Mouse (Mus musculus) lung, embryonic 16.5 days (tissue): ENCODE data around the gene Vamp5. TPM values are rescaled to one million over a fixed set of nuclear protein-coding genes. Genes with fewer than 3 reads are reported as not detected.

ENCODE experiments used
- ATAC-seq: fragments of 200-750 bp; cut with Nextera tagmentation; 2 replicates; pipeline ENCODE4 v1.8.0; 2017; ENCODE audit warnings: low read depth, mild to moderate bottlenecking, moderate library complexity
- H3K27ac ChIP-seq: fragments of 300-500 bp; sonication (generic); 2 replicates; pipeline ENCODE4 v1.5.1; 2014; ENCODE audit warnings: mild to moderate bottlenecking, control low read depth, low read length
- H3K27me3 ChIP-seq: fragments of 300-500 bp; sonication (generic); 2 replicates; pipeline ENCODE4 v1.6.1; 2014; ENCODE audit warnings: low read depth, low read length, mixed read lengths; ENCODE audit not compliant: control insufficient read depth, insufficient read depth
- H3K36me3 ChIP-seq: fragments of 300-500 bp; sonication (generic); 2 replicates; pipeline ENCODE4 v1.6.1; 2014; ENCODE audit warnings: low read length; ENCODE audit not compliant: control insufficient read depth, insufficient read depth
- H3K4me1 ChIP-seq: fragments of 300-500 bp; sonication (generic); replicated peaks from 2 replicates; pipeline ENCODE4 v1.6.1; 2014; ENCODE audit warnings: low read length, mixed read lengths; ENCODE audit not compliant: control insufficient read depth, insufficient read depth
- H3K4me2 ChIP-seq: fragments of 300-500 bp; sonication (generic); 2 replicates; pipeline ENCODE4 v1.6.1; 2014; ENCODE audit warnings: low read depth, low read length, control low read depth
- H3K4me3 ChIP-seq: fragments of 300-500 bp; sonication (generic); 2 replicates; pipeline ENCODE4 v1.5.1; 2014; ENCODE audit warnings: mild to moderate bottlenecking, low read length, control low read depth
- H3K9ac ChIP-seq: fragments of 300-500 bp; sonication (generic); 2 replicates; pipeline ENCODE4 v1.6.1; 2014; ENCODE audit warnings: low read length, control low read depth
- H3K9me3 ChIP-seq: fragments of 300-500 bp; sonication (generic); 2 replicates; pipeline ENCODE4 v1.6.1; 2016; ENCODE audit warnings: low read length; ENCODE audit not compliant: control insufficient read depth
- WGBS: fragments of 180-500 bp; shearing (Covaris S2); extraction: QIAGEN DNeasy Blood & Tissue Kit; methylation state at CpG from one replicate; pipeline ENCODE4 v1.1.7; 2014; 5-methylcytosine and 5-hydroxymethylcytosine counted together
- polyA plus RNA-seq: library from polyadenylated mRNA; unstranded; fragments of >200 nt; fragmentation: Nextera tagmentation; extraction: Ambion mirVana; gene quantifications from 2 replicates; pipeline ENCODE4 v1.2.1, GENCODE M21; 2015

The Vamp5 gene
- polyA plus RNA-seq, 1 experiment from 2014 or later = 43.0 TPM

- H3K4me2 ChIP-seq = peak within 1 kb of the TSS; percentile 85
- peaks cover 20% of the 10 kb centered on the region for H3K4me1 ChIP-seq
- H3K27ac ChIP-seq = peak within 1 kb of the TSS; percentile 69
- H3K4me3 ChIP-seq = peak within 1 kb of the TSS; percentile 89
- H3K36me3 ChIP-seq = peaks cover 14% of the 10 kb centered on the region
- peak within 1 kb of the TSS; percentile 88 for H3K9ac ChIP-seq
- no peaks in the 10 kb centered on the region for H3K27me3 ChIP-seq
- 1% methylated on average over 33 of the region's 33 CpGs for WGBS
- no peaks in the 10 kb centered on the region for H3K9me3 ChIP-seq
- ATAC-seq = peak; percentile 97
Measured at GRCm38 (mm10) chr6:72414076-72414756, 33.9 kb upstream of the Vamp5 start, which contains the start of gene Ggcx. TSS of gene Ggcx (plus strand) at chr6:72414308.

- Histone ChIP-seq H3K4me1 (peaks cover 10% of the 10 kb centered on the region), H3K9ac (no peak overlapping the region), H3K36me3 (no peaks in the 10 kb centered on the region), H3K27me3 (no peaks in the 10 kb centered on the region), H3K27ac (no peak overlapping the region), H3K4me2 (no peak overlapping the region), H3K9me3 (no peaks in the 10 kb centered on the region), H3K4me3 (no peak overlapping the region)
- no peak for ATAC-seq
- 81% methylated on average over 7 of the region's 7 CpGs for WGBS
Measured at GRCm38 (mm10) chr6:72410518-72410917, 30.2 kb upstream of the Vamp5 start.

GRCm38 (mm10) chr6:72410003-72410402, 29.7 kb upstream of the Vamp5 start:
- peaks cover 5% of the 10 kb centered on the region for H3K4me1 ChIP-seq
- H3K4me3 ChIP-seq = no peak overlapping the region
- H3K27ac ChIP-seq = no peak overlapping the region
- H3K4me2 ChIP-seq = no peak overlapping the region
- 11% methylated on average over 1 of the region's 1 CpGs for WGBS
- H3K9me3 ChIP-seq = no peaks in the 10 kb centered on the region
- no peaks in the 10 kb centered on the region for H3K36me3 ChIP-seq
- no peaks in the 10 kb centered on the region for H3K27me3 ChIP-seq
- H3K9ac ChIP-seq = no peak overlapping the region
- ATAC-seq = no peak

- Histone ChIP-seq H3K9ac (no peak overlapping the region), H3K36me3 (no peaks in the 10 kb centered on the region), H3K4me3 (no peak overlapping the region), H3K27ac (no peak overlapping the region), H3K4me2 (no peak overlapping the region), H3K27me3 (no peaks in the 10 kb centered on the region), H3K4me1 (peaks cover 3% of the 10 kb centered on the region), H3K9me3 (no peaks in the 10 kb centered on the region)
- ATAC-seq = no peak
- WGBS = 10% methylated on average over 3 of the region's 3 CpGs
Measured at GRCm38 (mm10) chr6:72409567-72409966, 29.3 kb upstream of the Vamp5 start.

GRCm38 (mm10) chr6:72407119-72407518, 26.9 kb upstream of the Vamp5 start:
- Histone ChIP-seq H3K4me3 (no peak overlapping the region), H3K9me3 (no peaks in the 10 kb centered on the region), H3K27me3 (no peaks in the 10 kb centered on the region), H3K9ac (no peak overlapping the region), H3K27ac (no peak overlapping the region), H3K4me2 (no peak overlapping the region), H3K36me3 (no peaks in the 10 kb centered on the region), H3K4me1 (no peaks in the 10 kb centered on the region)
- ATAC-seq = peak; percentile 61
- WGBS = 2% methylated on average over 5 of the region's 5 CpGs

GRCm38 (mm10) chr6:72405356-72405755, 25.1 kb upstream of the Vamp5 start:
- H3K4me3 ChIP-seq = no peak overlapping the region
- H3K4me2 ChIP-seq = no peak overlapping the region
- H3K36me3 ChIP-seq = no peaks in the 10 kb centered on the region
- no peaks in the 10 kb centered on the region for H3K4me1 ChIP-seq
- H3K9ac ChIP-seq = no peak overlapping the region
- no peaks in the 10 kb centered on the region for H3K27me3 ChIP-seq
- ATAC-seq = no peak
- no peaks in the 10 kb centered on the region for H3K9me3 ChIP-seq
- H3K27ac ChIP-seq = no peak overlapping the region
- 74% methylated on average over 7 of the region's 7 CpGs for WGBS

GRCm38 (mm10) chr6:72401875-72402274, 21.6 kb upstream of the Vamp5 start:
- no peaks in the 10 kb centered on the region for H3K9me3 ChIP-seq
- no peaks in the 10 kb centered on the region for H3K27me3 ChIP-seq
- WGBS = 24% methylated on average over 7 of the region's 7 CpGs
- H3K4me2 ChIP-seq = no peak overlapping the region
- H3K36me3 ChIP-seq = no peaks in the 10 kb centered on the region
- ATAC-seq = peak; percentile 11; the same call in 1 of the 2 replicates
- no peak overlapping the region for H3K4me3 ChIP-seq
- no peak overlapping the region for H3K9ac ChIP-seq
- no peak overlapping the region for H3K27ac ChIP-seq
- no peaks in the 10 kb centered on the region for H3K4me1 ChIP-seq

- Histone ChIP-seq H3K27ac (no peak overlapping the region), H3K9ac (no peak overlapping the region), H3K4me1 (no peaks in the 10 kb centered on the region), H3K27me3 (no peaks in the 10 kb centered on the region), H3K9me3 (no peaks in the 10 kb centered on the region), H3K36me3 (no peaks in the 10 kb centered on the region), H3K4me3 (no peak overlapping the region), H3K4me2 (no peak overlapping the region)
- 54% methylated on average over 2 of the region's 2 CpGs for WGBS
- no peak for ATAC-seq
Measured at GRCm38 (mm10) chr6:72399967-72400366, 19.7 kb upstream of the Vamp5 start.

GRCm38 (mm10) chr6:72396837-72397251, 16.6 kb upstream of the Vamp5 start:
- 50% methylated on average over 10 of the region's 10 CpGs for WGBS

More at GRCm38 (mm10) chr6:72396837-72397251, 16.6 kb upstream of the Vamp5 start:
- H3K27ac ChIP-seq = peak overlapping the region; percentile 59
- no peak overlapping the region for H3K9ac ChIP-seq
- ATAC-seq = peak; percentile 87
- H3K4me1 ChIP-seq = no peaks in the 10 kb centered on the region
- H3K9me3 ChIP-seq = no peaks in the 10 kb centered on the region
- no peaks in the 10 kb centered on the region for H3K36me3 ChIP-seq
- no peak overlapping the region for H3K4me2 ChIP-seq
- H3K27me3 ChIP-seq = no peaks in the 10 kb centered on the region
- no peak overlapping the region for H3K4me3 ChIP-seq
